35 mouse cellular contexts compared by ENCODE assay signal in the genomic region with DNA sequence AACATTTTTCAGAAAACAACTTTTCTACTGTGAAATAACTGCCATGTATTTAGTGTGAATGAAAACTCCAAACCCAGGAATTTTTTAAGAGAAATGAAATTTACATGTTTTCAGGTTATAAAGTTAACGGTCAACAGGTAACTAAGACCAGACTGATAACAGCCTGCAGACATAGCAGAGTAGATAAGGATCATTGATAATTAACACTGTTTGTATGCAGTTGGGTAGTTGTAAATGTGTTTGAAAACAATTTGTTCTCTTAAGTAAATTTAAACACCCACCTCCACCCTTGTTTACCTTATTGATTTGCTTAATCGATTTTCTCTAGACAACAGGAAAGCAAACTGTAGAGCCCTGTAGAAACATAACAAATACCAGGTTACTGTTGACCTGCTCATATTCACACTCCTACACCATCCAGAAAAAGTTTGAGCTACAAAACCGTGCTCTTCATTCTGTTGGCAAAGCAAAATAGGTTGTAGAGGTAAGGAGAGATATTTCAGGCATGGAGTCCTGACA.
"Had no signal": no experiment of that assay in that cellular context is flagged by ENCODE, and none has a peak within 500 bp of the region (broad histone marks: within the 10 kb centered on the region; RNA-seq: fewer than 3 reads in every experiment).

No protein-coding gene starts in this region.

- H3K27ac ChIP-seq: heart, embryonic 10.5 days; heart, embryonic 13.5 days; heart, embryonic 15.5 days; hindbrain, embryonic 10.5 days; hindbrain, embryonic 12.5 days; hindbrain, embryonic 13.5 days; hindbrain, embryonic 14.5 days; hindbrain, embryonic 15.5 days; hindbrain, postnatal 0 days; intestine, embryonic 15.5 days; kidney, embryonic 15.5 days; kidney, postnatal 0 days; layer of hippocampus, adult 2 months had no signal

- H3K4me3 ChIP-seq: heart, embryonic 10.5 days; heart, embryonic 12.5 days; heart, embryonic 13.5 days; heart, embryonic 15.5 days; hindbrain, embryonic 10.5 days; hindbrain, embryonic 12.5 days; hindbrain, embryonic 13.5 days; hindbrain, embryonic 15.5 days; intestine, embryonic 15.5 days; kidney, embryonic 15.5 days; layer of hippocampus, adult 2 months had no signal

- ATAC-seq: hindbrain, embryonic 16.5 days; hindbrain, postnatal 0 days; inflammation-experienced regulatory T-cells, adult 6 months; intestine, embryonic 15.5 days; intestine, embryonic 16.5 days; intestine, postnatal 0 days had no signal

- DNase-seq: heart, postnatal 10 days; heart, postnatal 14 days; heart, postnatal 36 days; heart, postnatal 4 days; kidney, adult 11 months; kidney, adult 18-20 months; kidney, adult 2 months; kidney, adult 8-10 months; kidney, adult 9 months; kidney, postnatal 10 days; kidney, postnatal 14 days; kidney, postnatal 25 days; kidney, postnatal 36 days; kidney, postnatal 4 days; layer of hippocampus, adult 9-11 months; layer of hippocampus, postnatal 36 days had no signal

- H3K9ac ChIP-seq: heart, embryonic 12.5 days; heart, embryonic 13.5 days; heart, embryonic 15.5 days; hindbrain, embryonic 12.5 days; hindbrain, embryonic 13.5 days; hindbrain, embryonic 14.5 days; hindbrain, embryonic 15.5 days; intestine, embryonic 15.5 days; kidney, embryonic 15.5 days had no signal

- H3K27me3 ChIP-seq: heart, embryonic 12.5 days; heart, embryonic 13.5 days; heart, embryonic 15.5 days; hindbrain, embryonic 12.5 days; hindbrain, embryonic 13.5 days; hindbrain, embryonic 15.5 days; intestine, embryonic 15.5 days; kidney, embryonic 15.5 days had no signal

- H3K9me3 ChIP-seq: heart, embryonic 10.5 days; heart, embryonic 12.5 days; heart, embryonic 13.5 days; heart, embryonic 15.5 days; hindbrain, embryonic 10.5 days; hindbrain, embryonic 12.5 days; hindbrain, embryonic 13.5 days; hindbrain, embryonic 15.5 days; intestine, embryonic 15.5 days; kidney, embryonic 15.5 days had no signal

- H3K4me1 ChIP-seq: heart, embryonic 10.5 days; heart, embryonic 12.5 days; heart, embryonic 13.5 days; heart, embryonic 15.5 days; hindbrain, embryonic 10.5 days; hindbrain, embryonic 12.5 days; hindbrain, embryonic 13.5 days; hindbrain, embryonic 15.5 days; intestine, embryonic 15.5 days; kidney, embryonic 15.5 days had no signal

- H3K4me2 ChIP-seq: heart, embryonic 11.5 days; heart, embryonic 12.5 days; heart, embryonic 13.5 days; heart, embryonic 15.5 days; hindbrain, embryonic 12.5 days; hindbrain, embryonic 13.5 days; hindbrain, embryonic 14.5 days; hindbrain, embryonic 15.5 days; intestine, embryonic 15.5 days; kidney, embryonic 15.5 days had no signal

- H3K36me3 ChIP-seq: heart, embryonic 10.5 days; heart, embryonic 12.5 days; heart, embryonic 13.5 days; heart, embryonic 15.5 days; hindbrain, embryonic 10.5 days; hindbrain, embryonic 12.5 days; hindbrain, embryonic 13.5 days; hindbrain, embryonic 15.5 days; intestine, embryonic 15.5 days; kidney, embryonic 15.5 days had no signal
